Mouse (Mus musculus) urinary bladder, adult 18-20 months (tissue): ENCODE results near the gene Cmtm7.

Experiments
- DNase-seq, 2 experiments: peaks; one replicate each; pipeline ENCODE4 v3.0.0; 2022; ENCODE audit warnings: low spot score in 2 of 2, mixed read lengths in 2 of 2

Cmtm7 gene

DNA sequence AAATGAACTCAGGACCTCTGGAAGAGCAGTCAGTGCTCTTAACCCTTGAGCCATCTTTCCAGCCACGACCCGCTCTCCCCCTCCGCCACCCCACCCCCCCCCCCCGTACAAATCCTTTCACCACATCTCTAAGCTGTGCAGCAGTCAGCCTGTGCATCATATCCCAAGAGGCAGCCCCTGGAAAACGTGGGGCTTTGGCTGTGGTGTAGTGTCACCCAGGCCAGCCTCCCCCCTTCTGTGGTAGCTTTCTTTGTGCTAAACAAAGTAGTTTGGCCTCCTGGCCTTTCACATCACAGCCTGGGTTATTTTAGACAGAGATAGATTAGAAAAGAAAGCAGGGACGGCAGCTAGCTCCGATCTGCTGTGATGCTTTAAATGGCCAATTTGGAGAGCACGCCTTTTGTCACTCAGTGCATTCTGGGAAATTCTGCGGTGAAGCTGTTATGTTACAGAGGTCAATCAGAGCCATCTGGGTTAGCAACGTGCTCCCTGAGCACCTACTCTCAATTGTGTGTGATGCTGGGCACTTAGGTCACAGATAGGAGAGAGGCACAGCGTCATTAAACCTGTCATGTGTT, 14.9 kb upstream of the Cmtm7 start:
- DNase-seq: no peak

- DNase-seq: no peak
These were observed 12.8 kb upstream of the Cmtm7 start for GRCm38 (mm10) chr9:114794491-114794890.

- no peak for DNase-seq
These were observed 12.2 kb upstream of the Cmtm7 start for GRCm38 (mm10) chr9:114793764-114794295.

GRCm38 (mm10) chr9:114789989-114790388, 8.3 kb upstream of the Cmtm7 start:
- no peak for DNase-seq

- DNase-seq: no peak
These were observed 7.9 kb upstream of the Cmtm7 start for GRCm38 (mm10) chr9:114789557-114789956.

- no peak for DNase-seq
These were observed 7.0 kb upstream of the Cmtm7 start for GRCm38 (mm10) chr9:114788697-114789096.

DNA sequence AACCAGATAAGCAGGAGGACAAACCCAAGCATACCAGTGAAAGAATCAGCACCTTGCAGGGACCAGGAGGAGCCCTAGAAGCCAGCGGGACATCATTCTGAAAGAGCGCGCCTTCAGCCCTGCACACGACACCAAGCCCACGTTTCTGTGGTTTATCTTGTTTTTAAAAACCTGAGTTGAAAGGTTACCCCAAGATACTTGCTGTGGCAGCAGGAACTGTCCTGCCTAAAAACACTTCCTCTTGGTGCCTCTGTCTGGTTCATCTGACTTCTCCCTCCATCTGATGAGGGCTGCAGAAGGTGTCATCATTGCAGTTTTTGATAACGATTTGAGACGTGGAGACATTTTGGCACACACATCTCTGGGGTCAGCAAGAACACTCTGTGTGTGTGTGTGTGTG, 6.1 kb upstream of the Cmtm7 start:
- DNase-seq: no peak

DNA sequence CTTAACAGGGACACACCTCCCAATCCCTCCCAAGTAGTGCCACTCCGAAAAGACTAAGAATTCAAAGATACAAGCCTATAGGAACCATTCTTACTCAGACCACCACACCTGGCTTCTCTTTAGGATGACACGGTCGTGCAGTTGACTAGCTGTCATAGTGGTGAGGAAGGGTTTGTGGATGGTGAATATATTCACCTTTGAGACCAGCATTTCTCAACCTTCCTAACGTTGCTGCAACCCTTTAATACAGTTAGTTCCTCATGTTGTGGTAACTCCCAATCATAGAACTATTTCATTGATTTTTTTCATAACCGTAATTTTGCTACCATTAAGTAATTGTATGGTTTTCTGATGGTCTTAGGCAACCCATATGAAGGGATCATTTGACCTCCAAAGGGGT, 5.5 kb upstream of the Cmtm7 start:
- DNase-seq: no peak

DNA sequence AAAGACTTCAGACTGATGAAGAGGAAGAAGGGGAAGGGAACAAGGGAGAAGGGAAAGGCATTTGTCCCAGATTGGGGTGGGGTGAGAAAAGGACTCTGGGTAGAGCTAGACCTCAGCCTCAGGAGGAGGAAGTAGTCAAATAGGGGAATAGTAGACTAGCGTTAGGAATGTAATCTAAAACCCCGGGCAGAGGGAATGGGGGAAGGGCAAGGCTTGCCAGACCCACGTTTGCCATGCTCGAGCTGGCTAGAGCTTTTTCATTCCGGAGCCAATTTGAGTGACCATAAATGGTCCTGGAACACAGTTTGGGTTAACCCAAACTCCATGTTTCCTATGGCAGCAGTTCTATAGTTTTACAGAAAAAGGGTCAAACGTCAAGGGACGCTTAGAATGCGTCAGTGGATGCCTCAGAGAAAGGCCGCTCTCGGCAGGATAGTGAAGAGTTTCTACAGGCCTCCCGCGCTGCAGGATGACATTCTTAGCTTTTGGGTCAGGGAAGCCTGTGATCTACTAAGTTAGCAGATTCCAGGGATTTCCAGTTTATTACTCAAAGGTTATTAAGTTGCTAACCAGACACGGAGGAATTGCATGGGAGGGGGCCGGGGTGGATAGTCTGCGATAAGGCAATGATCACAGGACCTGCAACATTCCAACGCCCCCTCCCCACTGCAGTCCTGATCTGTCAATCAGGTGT, 3.9 kb upstream of the Cmtm7 start:
- no peak for DNase-seq

DNA sequence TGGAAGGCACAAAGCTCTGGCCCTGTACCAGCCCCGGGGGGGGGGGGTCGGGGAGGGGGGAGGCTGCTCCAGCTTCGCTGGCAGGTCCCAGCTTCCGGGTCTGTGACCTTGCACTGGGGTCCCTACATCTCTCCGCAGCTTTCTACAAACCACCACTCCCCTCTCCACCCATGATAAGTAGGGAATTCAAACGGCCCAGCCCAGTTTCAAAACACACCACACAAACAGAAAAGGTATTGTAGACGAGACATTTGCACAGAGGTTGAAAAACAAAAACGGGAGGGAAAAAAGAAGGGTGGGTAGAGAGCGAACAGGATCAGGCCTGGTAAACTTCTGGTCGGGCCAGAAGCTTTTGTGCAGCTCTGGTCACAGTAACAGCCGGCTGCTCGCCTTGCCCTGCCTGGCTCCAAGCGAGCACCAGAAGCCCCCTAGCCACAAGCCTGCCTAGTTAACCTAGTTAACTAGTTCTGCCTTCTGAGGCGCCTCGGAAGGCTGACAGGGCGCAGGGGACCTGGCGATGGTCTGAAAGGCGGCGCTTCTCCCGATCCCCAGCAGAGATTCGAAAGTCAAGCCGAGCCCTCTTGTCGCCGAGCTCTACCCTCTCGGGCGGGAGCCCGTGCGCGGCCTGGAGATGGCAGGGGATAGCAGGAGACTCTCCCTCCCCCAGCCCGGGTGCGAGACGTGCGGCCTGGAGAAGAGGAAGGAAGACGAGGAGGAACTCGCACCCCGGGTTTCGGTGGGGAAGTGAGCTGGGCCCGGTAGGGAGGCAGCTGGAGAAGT, 720 bp downstream of the Cmtm7 start:
- DNase-seq: peak; percentile 39 to 40

DNA sequence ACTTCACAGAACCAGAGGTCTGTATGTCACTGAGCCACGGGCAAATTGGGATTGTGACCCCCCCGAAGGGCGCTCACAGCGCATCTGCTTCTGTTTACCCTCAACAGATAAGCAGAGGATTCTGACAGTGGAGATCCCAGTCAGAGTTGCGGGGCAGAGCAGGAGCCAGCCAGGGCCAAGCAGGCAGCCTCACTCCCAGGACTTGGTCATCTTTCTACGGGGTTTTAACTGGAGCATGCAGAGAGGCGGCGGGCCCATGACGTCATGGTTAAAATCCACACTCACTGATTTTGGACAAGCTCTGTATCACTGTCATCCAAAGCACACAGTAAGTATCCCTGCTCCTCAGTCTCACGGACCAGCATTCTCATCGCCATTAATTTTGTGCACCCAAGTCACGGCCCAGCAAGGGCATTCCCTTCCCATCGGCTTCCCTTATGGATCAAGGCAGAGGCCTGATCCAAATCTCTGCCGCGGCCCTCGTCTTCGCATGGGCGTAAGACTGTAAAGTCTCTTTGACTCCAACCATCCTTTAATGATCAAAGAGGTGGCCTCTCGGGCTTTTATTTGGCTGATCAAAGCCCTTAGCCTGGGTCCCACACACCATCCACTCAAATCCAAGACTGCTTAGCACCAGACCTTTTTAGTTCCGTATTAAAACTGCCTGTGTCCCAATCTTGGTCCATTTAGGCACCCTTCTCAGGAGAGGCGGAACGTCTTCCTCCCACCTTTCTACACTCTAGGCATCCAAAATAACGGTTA, 1.5 kb downstream of the Cmtm7 start:
- DNase-seq: no peak

GRCm38 (mm10) chr9:114778877-114779276, 2.8 kb downstream of the Cmtm7 start:
- no peak for DNase-seq

DNA sequence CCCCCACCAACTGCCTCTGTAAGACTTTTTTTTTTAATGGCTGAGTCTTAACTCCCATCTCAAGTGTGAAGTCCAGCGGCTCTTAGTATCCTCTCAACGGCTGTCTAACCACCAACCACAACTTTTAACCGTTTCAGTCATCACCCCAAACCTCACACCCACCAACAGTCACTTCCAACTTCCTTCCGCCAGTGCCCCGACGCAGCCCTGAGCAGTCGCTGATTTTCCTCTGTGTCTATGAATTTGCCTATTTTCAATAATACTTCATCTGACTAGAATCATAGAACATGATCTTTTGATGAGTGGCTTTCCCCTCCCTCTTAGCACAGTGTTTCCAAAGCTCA, 3.6 kb downstream of the Cmtm7 start:
- no peak for DNase-seq

DNA sequence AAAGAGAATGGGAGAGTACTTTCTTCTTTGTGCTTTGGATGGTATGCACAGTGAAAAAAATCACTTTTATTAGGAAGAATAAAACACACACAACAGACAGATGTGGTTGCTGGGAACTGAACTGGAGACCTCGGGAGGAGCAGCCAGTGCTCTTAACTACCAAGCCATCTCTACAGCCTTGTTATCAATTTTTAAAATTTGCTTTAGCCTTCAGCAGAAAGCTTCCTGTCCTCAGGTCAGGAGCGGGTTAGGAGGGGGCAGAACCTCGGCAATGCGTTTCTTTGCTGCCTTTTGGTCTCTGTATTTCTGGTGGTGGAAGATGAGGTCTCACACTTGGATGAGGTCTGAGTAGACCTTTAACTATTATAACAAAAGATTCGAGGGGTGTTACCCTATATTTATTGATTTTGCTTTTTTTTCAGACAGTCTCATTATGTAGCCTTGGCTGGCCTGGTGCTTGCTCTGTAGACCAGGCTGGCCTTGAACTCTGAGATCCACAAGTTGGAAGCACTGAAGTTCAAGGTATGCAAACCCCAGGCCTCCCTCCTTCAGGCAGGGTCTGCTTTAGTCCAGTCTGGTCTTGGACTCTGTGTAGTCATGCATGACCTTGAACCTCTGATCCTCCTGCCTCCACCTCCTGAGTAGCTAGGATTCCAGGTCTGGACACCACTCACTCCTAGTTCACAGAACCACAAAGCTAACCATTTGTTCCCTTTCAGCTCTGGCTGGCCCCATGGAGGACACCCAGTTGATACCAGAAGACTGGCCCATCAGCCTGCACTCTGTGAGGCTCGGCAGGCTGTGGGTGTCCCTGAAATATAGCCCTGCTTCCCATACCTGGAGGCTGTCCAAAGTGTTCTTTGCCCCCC, 4.2 kb downstream of the Cmtm7 start:
- DNase-seq: no peak

GRCm38 (mm10) chr9:114776361-114776760, 5.3 kb downstream of the Cmtm7 start:
- DNase-seq: no peak

DNA sequence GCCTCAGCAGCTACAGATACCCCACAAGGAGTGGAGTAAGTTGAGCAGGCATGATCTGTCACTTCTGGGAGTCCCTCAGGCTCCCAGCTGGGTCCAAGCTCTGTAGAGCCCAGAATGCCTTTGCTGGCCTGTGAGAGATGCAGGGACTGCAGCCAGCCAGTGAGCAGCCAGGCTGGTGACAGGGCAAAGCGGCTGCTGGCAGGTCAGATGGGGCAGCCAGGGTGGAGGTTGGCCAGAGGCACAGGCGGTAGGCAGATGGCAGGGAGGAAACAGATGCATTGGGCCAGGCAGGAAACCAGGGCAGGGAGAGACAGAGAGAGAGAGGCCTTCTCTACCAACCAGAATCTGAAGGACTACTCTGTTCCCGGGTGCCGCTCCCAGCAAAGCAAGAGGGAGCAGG, 6.4 kb downstream of the Cmtm7 start:
- no peak for DNase-seq

- DNase-seq: no peak
These were observed 7.0 kb downstream of the Cmtm7 start for GRCm38 (mm10) chr9:114774629-114775028.

DNA sequence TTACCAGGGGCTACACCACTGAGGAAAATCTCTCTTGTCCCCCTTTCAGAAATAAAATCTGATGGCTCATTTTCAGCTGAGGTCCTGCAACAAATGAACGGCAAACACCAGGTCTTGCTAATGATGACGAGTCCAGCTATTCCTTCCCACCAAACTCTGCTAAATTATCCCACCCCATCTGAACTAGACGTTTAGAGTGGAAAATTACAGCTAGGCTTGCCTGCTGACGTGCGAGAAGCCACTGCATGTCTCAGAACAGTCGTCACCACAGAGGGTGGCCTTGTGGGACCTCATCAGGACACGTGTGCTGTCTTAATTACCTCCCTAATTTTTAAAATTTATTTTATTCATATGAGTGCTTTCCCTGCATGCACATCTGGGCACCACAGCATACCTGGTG, 10.1 kb downstream of the Cmtm7 start:
- DNase-seq: no peak

DNA sequence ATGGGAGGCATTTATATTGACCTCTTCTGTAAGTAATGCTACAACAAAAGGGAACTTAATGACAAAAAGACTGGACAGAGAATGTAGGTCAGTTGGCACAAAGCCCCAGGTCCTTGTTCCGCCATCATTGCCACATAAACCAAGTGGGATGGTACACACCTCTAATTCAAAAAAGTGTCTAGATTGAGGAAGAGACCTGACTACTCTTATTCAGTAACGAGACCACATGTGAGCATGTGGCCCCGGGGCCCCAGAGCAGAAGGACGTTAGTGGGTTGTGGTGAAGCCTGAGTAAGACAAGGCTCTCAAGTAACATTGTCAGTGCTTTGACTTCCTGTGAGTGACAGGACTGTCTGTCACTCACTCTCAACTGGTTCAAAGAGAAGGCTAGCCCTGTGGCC, 11.4 kb downstream of the Cmtm7 start:
- DNase-seq: no peak

DNA sequence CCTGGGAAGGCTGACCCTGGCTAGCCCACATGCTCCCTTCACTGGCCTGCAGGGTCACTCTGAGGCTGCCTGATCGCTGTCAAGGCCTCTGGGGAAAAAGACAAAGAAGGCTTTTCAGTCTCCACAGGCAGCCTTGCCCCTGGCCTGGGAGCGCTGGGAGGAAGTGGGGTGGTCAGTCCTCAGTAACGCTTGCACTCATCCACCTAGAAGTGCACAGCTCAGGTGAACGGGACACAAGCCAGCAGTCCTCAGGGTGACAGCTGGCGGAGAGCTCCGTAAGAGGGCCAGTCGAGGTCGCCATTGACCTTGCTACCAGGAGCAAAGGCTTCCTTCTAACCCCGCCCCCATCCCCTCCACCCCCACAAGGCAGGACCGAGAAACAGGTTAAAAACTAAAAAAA, 13.6 kb downstream of the Cmtm7 start:
- DNase-seq: no peak

DNA sequence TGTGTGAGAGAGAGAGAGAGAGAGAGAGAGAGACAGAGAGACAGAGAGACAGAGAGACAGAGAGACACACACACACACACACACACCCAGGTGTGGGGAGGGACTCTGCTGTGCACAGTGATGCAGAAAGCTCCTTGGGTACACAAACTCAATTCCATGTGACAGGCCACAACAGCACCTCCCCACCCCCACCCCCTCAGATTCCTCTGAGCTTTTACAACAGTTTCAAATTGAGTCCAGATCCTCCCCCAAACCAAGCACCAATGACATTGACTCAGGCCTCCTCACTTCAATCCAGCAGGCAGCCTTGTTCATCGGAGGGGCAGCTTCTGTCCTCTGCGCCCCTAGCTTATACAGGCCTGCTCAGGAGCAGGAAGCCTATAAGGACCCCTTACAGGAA, 14.1 kb downstream of the Cmtm7 start:
- DNase-seq: no peak
